Mouse (Mus musculus): ENCODE data around the gene Gm28168.
"Not testable (repeated sequence)": the region's sequence is repeated elsewhere in the genome, so short reads cannot be mapped to it uniquely, and the experiment has no call there.

Gene Gm28168

DNA sequence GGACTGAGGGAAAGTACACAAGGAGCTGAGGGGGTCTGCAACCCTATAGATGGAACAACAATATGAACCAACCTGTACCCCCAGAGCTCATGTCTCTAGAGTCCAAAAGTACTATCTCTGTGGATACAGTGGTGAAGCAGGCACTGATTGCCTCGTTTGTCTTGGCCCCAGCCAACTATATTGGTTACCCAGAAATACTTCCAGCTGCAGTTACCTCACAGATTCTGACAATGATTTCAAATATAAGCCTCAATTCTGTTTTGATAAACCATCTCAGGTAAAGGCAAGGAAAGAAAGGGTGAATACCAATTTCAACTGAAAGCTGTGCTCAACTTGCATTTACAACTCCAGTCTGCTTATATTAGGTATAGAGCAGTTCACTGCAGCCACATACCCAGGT lies at the start of gene Gm28168:
TSS of gene Gm28168 (plus strand) at position 301 of the 400 bp plus-strand sequence.
- DNase-seq (ENCODE audit: low read depth), result not testable (repeated sequence)

DNA sequence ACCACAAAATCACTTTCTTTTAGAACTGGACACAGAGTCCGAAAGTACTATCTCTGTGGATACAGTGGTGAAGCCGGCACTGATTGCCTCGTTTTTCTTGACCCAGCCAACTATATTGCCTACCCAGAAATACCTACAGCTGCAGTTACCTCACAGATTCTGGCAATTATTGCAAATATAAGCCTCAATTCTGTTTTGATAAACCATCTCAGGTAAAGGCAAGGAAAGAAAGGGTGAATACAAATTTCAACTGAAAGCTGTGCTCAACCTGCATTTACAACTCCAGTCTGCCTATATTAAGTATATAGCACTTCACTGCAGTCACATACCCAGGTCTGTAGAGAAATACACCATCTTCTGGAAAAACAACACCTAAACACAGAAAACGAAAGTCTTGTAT lies 37.8 kb downstream of the Gm28168 start, which contains the start of gene Gm7145:
TSS of gene Gm7145 (plus strand) at position 301 of the 400 bp plus-strand sequence.
- DNase-seq (ENCODE audit: low read depth), result no peak
